Mouse (Mus musculus) CD4-positive, CD25-positive, alpha-beta regulatory T cell, adult 2 months (primary cell): Measurements from ENCODE around the gene Spred2.
A peak's percentile ranks its signal among the peaks of the same experiment; 100 is the strongest.
"Not testable (repeated sequence)": the region's sequence is repeated elsewhere in the genome, so short reads cannot be mapped to it uniquely, and the experiment has no call there.

Source experiments
- DNase-seq: peaks from one replicate; pipeline ENCODE4 v3.0.0-alpha.2; 2012; ENCODE audit warnings: low read depth, low spot score

The Spred2 gene

DNA sequence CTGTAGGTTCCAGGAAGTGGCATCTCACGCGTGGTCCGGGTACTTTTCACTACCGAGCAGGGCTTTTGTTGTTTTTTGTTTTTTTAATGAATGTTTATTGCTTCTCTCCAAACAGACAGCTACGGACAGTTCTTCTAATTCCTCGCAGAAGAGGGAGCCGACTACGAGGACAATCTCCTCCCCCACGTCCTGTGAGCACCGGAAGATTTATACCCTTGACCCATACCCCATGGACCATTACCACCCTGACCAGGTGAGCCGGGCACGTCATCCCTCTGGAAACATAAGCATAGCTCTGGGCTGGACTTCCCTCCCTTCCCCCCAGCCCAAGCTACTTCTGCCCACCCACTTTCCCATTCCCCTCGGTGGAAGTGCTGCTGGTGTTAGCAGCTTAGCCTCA lies 93.8 kb downstream of the Spred2 start:
- no peak for DNase-seq

DNA sequence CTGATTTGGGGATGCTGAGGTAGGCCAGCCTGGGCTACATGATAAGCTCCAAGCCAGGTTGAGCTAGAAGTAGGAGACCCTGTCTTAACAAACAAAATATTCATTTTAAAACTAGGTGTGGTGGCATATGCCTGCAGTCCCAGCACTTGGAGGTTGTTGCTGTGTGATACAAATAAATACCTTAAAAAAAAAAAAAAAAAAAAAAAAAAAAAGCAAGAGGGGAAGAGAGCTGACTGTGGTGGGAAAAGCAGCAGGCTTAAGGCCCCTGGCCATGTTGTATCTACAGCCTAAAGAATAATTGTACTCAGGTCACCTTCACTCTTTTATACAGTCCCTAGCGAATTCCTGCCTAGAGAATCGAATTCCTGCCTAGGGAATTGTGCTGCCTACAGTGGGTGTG lies 94.7 kb downstream of the Spred2 start:
- no peak for DNase-seq

DNA sequence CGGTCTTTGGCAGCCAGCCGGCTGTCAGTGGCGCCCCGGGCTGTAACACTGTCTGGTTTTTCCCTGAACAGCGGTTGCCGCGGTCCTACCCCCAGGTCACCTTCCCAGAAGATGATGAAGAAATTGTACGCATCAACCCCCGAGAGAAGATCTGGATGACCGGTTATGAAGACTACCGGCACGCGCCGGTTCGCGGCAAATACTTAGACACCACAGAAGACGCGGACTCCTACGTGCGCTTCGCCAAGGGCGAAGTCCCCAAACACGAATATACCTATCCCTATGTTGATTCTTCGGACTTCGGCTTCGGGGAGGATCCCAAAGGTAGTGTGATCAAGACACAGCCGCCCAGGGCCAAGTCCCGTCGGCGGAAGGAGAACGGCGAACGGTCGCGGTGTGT lies 96.5 kb downstream of the Spred2 start:
- no peak for DNase-seq

DNA sequence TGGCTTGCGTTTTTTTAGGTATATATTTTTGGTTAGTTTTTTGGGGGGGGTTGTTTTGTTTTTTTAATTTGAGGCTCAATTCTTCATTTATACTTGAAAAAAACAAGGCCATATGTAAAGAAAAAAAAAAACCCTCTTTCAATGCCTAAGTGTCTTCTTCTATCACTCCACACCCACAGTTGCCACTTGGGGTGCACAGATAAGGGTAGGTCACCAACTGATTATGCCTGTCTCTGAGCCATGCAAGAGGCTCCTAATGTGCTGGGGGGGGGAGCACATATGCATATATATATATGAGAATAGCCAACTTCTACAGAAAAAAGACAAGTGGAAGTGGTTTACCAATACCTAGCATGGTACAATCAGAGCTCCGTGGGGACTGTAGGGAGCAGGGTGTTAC lies 98.3 kb downstream of the Spred2 start:
- no peak for DNase-seq

DNA sequence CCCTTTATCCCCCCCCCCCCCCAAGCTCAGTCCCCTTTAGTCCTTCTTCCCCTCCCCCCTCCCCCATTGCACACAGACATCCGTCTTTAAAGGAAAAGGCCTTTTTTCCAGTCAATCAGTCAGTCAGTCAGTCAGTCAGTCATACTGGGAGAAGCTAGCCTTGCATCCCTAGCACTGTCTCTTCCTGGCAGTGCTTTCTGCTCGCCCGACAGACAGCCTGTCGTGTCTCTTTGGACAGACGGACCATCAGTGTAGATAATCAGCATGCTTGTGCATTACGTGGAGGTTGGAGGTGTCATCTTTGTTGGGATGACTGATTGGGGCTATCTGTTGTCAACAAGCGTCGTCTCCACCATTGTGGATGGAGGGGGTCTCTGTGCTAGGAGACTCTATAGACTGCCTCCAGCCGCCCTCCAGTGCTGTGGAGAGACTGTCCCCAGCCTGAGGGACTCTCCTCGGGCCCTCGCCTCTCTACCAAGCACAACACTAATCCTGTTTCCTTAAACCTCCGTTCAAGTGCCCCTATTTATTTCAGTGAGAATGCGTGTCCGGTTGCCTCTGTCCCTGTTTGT lies 98.8 kb downstream of the Spred2 start:
- DNase-seq: no peak

DNA sequence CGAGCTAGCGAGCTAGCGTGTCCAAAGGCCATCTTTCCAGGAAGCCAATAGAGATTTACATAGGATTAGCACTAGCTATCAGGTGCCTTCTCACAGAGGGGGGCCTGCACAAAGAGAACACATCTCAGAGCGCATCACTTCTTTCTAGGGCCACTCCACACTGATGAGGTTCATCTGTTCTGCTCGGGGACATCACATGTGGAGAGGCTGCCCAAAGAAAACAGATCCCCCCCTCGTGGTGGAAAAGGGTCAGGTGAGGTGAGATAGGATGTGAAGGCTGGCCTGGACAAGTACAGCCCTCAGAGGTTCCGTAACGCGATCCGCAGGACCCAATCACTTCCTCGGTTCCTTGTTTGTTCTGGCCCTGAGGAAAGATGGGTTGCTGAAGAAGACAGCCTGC lies 101.7 kb downstream of the Spred2 start:
- DNase-seq: peak; percentile 14

DNA sequence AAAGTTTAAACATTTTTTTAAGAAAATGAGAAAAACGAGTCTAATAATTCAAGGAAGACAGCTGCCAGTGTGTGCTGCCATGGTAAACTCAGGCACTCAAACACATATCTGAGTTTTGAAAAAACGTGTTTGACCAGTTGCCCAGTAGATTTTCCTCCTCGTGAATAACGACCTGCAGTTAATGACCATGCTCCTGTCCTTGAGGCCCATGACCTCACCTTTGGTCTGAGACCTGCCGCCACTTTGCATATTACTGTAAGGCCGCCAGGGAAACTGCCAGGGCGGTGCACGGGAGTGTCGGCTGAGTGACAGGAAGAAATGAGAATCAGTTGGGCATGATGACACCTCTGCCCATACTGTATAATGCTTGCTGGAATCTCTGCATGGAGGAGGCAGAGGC lies 103.5 kb downstream of the Spred2 start:
- no peak for DNase-seq

DNA sequence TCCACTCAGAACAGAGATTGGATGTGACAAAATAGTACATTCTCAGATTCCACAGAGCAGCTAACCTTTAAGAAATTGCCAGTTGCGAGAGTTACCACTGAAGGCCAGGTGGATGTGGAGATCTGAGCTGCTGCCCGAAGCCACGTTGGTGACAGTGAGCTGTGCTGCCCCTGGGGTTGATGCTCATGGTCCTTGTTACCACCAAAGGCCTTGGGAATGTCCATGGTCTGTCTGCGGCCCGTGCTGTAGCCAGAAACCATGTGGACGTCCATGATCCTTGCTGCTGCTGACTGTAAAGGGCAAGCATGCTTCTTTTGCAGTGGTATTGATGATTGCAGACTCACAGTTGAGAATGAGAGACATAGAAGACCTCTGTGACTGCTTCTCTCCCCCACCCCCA lies 104.2 kb downstream of the Spred2 start:
- DNase-seq: no peak

DNA sequence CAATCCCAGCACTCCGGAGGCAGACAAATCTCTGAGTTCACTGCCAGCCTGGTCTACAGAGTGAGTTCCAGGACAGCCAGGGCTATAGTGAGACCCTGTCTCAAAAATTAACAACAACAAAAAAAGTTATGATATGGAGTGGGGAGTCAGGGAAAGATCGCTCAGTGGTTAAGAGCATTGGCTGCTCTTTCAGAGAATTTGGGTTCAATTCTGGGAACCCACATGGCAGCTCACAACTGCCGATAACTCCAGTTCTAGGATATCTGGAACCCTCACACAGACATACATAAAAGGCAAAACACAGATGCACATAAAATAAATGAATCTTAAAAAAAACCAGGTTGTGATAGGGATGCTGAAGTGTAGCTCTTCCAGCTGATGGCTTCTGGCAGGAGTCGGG lies 104.8 kb downstream of the Spred2 start:
- DNase-seq: no peak

DNA sequence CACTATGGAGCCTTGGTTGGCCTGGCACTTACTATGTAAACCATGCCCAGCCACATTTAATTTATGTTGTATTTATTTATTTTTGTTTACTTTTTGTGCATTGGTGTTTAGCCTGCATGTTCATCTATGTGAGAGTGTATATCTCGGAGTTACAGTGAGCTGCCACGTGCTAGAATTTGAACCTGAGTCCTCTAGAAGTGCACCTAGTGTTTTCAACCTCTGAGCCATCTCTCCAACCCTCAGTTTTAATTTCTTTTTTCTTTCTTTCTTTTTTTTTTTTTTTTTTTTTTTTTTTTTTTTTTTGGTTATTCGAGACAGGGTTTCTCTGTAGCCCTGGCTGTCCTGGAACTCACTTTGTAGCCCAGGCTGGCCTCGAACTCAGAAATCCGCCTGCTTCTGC lies 106.8 kb downstream of the Spred2 start:
- not testable (repeated sequence) for DNase-seq

DNA sequence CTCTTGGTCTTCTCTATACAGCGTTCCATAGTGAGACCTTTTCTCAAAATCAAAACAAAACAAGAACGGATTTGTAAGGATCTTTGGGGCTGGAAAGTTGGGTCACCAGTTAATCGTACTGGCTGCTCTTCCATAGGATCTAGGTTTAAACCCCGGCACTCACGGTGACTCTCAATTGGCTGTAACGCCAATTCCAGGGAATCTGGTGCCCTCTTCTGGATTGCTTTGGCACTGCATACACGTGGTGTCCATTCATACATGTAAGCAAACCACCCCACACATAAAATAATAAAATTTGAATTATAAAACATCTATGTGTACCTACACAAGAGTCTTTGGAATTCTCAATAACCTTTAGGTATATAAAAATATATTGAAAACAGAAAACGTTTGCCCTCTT lies 107.4 kb downstream of the Spred2 start:
- peak; percentile 76 for DNase-seq

DNA sequence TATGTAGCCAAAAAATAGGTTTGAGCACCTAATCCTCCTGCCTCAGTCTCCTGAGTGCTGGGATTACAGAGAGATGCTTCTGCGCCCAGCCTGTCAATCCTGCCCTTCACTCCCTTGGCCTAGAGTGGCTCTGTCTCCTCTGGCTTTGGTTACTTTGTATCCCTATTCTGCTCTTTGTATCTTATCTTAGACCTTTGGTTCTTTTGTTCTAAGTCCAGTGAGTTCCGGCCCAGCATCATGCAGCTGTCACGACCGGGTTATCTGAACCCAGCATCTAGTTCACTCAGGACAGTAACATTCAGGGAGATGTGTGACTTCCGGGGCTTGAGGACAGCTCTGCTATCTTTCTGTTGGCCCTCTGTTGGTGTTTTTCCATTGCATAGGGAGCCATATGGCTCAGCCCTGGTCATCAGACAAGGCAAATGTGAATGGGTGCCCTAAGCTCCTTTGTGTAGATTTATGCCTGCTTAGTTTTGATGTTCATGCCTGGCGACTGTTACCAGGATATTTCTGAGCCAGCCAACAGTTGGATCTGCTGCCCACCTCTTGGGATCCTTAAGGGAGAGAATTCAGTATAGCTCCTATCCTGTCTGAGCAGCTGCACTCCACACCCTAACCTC lies 109.5 kb downstream of the Spred2 start:
- DNase-seq: no peak

DNA sequence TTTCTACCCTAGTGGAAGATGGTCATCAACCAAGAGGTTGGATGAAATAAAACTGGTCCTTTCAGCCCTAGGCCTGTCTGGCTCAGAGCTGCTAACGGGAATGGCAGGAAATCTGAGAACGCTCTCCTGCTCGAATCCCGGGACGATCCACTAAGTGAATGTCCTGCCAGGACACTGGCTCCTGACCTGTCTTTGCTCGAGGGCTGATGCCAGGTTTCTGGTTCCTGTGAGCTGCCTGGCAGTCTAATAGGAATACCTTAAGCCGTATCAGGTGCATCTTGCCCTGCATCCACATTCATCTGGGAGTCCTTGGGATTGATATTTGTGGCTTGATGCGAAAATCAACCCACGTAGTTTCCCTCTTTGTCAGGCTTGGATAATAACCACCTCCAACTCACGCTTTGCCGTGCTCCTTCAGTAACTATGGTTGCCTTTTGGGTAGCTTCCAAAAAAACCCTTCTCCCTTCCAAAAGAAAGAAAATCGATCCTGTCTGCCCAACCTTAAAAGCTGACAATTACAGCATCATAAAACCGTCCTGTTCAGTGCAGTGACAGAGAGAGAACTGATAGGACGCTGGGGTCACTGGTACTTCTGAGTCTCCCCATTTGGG lies 110.3 kb downstream of the Spred2 start:
- DNase-seq: no peak

DNA sequence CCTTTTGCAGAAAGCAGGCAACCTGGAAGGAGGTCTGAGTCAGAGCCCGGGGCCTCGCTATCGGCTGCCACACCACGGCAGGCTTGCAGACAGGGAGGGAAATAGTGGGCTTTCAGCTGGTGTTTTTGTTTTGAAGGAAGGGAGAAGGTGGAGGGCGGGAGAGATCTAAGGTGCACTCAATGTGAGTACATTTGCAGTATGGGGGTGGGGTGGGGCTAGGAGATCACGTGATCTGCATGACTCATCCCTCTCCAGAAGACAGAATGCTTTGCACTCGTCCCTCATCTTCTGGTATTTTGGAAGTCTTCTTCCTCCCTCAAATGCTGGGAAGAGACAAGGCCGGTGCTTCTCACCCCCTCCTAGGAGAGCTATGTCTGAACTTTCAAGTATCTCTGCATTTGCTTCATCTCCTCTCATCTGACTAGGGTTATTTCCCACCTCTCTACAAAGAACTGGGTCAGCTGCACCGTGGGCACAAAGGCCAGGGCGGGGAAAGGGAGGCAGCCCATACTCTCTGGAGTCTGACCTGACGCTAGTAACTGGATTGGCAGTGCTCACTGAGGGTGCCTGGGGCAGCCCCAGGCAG lies 111.3 kb downstream of the Spred2 start:
- peak; percentile 77 for DNase-seq

DNA sequence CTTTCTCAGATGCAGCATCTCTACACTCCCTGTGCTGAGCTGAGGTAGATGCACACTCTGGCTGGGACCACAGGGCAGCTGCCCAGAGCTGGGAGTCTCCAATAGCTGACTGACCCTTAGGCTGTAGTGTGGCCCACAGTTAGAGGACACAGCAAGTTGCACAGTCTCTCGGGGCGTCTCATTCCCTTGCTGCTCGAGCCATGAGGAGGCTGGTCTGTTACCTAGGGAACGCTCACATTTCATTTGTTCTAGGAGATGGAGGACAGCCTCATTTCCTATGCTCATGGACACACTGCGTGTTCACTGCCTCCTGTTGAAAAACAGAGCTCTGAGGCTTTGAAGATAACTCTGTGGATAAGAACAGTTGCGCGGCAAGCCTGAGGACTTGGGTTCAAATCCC lies 111.8 kb downstream of the Spred2 start:
- no peak for DNase-seq

DNA sequence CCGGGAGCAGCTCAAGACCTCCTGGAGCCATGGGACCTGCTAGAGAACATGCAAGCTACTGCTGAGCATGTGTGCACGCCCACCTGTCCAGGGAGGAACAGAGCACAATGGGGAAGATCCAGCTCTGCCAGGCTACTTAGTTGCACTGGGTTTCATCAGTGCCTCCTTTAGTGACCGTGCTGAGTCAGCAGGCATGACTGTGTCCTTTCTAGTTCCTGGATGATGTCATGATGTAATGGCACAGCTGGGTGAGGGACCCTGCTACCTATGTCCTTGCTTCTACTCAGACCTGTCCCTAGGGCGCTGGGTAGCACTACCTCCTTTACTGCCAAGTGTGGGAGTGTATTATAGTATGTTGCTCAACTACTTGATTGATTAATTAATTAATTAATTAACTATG lies 113.6 kb downstream of the Spred2 start:
- DNase-seq: no peak

DNA sequence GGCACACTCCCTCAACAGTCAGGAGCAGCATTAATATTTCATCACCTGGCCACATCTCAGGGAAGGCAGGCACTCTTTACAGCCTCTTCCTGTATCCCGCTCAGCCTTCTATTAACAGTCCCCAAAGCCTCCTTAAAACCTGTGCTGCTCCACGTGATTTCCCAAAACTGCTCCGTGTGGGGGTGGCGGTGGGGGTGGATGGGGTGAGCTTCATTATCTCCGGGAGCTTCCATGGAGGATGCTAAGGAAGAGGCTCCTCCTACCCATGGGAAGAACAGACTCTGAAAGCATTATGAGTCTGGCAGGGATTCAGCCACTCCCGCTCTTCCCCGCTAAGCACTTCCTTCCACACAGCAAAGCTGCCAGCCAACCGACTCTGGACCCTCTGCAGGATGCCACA lies 114.5 kb downstream of the Spred2 start:
- no peak for DNase-seq

DNA sequence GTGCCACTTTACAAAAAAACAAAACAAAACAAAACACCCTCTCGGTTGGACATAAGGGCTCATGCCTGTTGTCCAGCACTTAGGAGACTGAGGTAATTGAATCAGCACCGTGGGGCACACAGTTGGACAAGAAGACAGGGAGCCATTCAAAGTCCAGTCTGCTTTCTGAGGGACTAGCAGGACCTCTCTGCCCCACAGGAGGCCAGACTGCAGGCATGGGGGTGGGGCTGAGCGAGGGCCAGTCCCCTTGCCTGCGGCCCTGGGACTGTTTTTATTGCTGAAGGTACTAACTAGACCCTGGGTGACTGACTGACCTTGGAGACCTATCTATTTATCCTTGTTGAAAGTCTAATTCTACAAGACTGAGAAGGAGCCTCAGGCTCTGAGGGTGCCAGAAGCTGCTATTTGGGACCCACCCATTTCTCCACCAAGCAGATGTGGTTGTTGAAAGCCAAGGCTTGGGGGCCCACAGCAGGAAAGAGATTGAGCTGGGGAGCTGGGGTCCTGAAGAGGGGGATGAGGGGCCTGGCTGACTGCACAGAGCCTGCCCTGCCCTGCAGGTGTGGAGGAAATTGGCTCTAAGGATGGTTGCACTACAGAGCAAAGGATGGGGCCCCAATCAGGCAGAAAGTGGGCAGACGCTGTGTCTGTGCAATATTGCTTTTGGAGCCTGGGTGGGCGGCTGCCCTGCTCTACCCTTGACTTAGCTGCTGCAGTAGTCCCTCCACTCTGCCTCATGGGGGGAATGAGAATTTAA lies 117.2 kb downstream of the Spred2 start:
- DNase-seq: no peak

DNA sequence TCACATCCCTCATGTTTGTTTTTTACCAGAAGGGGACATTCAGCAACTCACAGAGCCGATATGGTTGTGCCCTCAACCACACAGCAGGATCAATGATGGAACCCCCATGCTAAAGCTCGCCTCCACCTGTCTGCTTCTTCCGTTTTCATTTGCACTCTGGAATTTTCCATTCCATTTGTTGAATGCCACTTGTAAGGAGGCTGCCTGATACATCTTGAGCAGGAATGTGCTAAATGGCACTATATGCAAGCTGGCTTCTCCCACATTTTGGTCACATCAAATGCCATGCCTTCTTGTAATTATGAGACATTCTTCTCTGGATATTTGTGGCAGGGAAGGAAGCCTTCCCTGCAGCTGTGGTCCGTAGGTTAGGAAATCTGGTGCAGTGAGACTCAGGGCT lies 117.9 kb downstream of the Spred2 start:
- no peak for DNase-seq

DNA sequence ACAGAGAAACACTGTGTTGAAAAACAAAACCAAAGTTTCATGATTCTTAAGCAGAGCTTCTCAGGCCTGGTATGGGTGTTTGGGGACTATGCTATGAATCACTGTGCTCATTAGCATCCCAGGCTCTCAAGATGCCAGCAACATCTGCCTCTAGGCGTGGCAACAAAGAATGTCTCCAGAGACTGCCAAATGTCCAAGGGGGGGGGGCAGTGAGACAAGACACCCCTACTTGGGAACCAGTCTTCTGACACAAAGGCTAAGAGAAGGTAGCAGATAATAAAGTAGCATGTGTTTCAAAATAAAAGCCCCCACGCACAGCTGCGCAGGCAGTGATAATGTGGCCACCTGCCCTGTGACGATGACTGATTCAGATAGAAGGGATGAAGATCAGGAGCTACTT lies 119.1 kb downstream of the Spred2 start:
- no peak for DNase-seq

DNA sequence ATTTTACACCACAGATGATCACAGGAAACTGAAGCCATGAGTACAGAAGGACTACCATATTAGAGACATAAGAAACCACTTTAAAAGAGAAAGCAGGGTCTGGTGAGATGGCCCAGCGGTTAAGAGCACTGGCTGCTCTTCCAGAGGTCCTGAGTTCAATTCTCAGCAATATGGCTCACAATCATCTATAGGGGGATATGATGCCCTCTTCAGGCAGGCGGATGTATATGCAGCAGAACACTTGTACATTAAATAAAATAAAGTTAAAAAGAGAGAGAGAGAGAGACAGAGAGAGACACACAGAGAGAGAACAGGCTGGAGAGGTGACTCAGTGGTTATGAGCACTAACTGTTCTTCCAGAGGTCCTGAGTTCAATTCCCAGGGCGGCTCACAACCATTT lies 121.4 kb downstream of the Spred2 start:
- peak; percentile 24 for DNase-seq

DNA sequence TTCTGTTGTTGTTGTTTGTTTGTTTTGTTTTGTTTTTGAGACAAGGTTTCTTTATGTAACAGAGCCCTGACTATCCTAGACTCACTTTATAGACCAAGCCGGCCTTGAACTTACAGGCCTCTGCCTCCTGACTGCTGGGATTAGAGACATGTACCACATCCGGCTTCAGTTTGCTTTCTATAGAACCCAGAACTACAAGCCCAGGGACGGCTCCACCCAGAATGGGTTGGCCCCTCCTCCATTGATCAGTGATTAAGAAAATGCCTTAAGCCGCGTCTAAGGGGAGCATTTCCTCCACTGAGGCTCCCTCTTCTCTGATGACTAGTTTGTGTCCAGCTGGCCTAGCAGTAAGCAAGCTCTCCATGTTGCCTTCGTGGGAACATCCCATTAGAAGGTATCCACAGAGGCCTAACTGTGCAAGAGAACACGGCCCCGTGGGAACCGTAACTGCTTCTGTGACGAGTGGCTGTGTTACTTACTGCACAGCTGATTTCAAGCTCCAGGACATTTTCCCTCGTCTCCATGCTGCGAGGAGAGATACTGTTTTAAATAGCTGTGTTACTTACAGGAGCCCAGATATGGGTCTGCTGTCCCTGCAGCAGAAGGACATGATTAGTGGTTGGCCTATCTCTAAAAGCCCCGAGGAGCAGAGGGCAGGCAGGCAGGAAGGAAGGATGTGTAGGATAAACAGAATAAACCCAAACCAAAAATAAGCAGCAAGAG lies 128.8 kb downstream of the Spred2 start:
- no peak for DNase-seq
